Mouse (Mus musculus) heart, adult 8-10 months (tissue): ENCODE measurements around the gene Id1. TPM values are rescaled to one million over a fixed set of nuclear protein-coding genes. Genes with fewer than 3 reads are reported as not detected.

Source experiments
- DNase-seq: peaks from one replicate; pipeline ENCODE4 v3.0.0; 2022; ENCODE audit warnings: low spot score
- total RNA-seq, 4 experiments: library from RNA; stranded (reverse); gene quantifications; 2 replicates each; pipeline ENCODE4 v1.2.4; 2022

Gene Id1
- total RNA-seq, result 10 to 100 TPM; 43.3 to 63.6 (median 58.4) TPM

DNA sequence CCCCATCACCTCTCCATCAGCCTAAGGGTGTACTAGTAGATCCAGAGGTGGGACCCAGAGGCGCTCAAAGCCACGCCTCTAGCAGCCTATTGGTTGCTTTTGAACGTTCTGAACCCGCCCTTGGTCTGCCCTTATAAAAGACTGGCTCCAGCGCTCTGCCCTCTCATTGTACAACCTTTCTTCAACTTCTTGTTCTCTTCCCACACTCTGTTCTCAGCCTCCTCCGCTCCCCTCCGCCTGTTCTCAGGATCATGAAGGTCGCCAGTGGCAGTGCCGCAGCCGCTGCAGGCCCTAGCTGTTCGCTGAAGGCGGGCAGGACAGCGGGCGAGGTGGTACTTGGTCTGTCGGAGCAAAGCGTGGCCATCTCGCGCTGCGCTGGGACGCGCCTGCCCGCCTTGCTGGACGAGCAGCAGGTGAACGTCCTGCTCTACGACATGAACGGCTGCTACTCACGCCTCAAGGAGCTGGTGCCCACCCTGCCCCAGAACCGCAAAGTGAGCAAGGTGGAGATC is at the start of gene Id1:
TSS of gene Id1 (plus strand) at position 162 of the 512 bp plus-strand sequence.
- peak; percentile 95 for DNase-seq

- DNase-seq, result no peak
Measured at GRCm38 (mm10) chr2:152686399-152686798, 49.7 kb upstream of the Id1 start.

DNA sequence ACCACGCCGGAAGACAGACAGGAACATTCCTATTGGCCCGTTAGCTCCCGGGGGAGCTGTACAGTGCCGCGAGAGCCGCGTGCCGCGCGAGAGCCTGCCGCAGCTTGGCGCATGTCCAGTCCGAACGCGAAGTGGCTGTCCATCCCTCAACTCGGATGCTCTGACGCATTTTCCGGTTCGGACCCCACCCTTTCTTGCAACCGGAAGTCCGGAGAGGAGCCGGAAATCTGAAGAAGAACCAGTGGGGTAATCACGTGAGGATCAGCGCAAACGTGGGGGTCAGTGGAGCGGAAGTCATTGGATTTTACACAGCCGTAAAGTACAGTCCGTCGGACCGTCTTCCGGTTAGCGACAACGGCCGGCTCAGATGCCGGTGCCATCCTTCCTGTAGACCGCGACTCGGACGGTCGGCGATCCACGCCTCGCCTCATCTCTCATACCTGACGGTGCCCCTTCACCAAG is 49.2 kb upstream of the Id1 start, which contains the start of gene Mcts2:
TSS of gene Mcts2 (plus strand) at position 230 of the 462 bp plus-strand sequence.
- peak; percentile 90 for DNase-seq

DNA sequence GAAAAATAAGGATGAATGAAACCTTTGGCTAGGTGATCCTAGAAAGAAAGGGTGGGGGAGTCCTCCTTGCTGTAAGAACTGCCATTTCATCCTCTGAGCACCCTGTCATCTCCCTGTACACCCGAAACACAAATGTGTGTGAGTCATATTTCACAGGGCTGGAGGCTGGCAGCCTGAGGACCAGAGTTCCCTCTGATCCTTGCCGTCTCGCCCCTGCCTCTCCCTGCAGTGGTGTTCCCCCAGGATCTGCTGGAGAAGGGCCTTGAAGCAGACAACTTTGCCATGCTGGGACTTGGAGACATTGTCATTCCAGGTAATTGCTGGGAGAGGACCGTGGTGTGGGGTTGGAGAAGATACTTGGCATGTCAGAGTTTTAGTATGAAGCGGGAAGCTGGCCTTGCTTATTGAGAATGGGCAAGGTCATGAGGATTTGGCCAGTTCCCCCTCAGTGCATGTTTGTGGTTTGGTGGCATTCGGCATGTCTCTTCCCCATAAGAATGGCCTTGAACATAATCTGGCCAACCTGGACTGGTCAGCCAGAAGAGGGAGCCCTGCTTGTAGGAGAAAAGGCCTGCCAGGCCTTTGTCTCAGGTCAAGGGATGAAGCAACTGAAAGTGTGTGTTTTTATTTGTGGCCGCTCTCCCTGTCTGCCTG is 44.4 kb upstream of the Id1 start:
- DNase-seq, result no peak

DNA sequence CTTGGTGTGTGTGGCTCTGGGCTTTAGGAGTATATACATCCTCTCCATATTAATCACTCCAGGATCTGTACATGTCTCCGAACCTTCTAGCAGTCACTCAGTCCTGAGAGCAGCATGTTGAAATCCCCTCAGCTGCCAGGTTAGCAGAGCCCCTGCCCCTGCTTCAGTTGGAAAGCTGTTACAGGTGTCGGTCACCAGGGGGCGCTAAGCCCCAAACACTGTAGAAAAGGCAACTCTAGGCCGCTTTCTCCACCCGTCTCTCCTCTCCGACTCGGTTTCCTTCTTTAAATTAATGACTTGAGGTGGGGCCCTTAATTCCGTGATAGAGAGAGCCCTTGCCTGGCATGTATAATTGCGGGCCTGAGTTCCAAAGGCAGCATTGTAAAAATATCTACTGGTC is 42.8 kb upstream of the Id1 start:
- peak; percentile 66 for DNase-seq

GRCm38 (mm10) chr2:152693735-152694134 is 42.3 kb upstream of the Id1 start:
- DNase-seq, result no peak

DNA sequence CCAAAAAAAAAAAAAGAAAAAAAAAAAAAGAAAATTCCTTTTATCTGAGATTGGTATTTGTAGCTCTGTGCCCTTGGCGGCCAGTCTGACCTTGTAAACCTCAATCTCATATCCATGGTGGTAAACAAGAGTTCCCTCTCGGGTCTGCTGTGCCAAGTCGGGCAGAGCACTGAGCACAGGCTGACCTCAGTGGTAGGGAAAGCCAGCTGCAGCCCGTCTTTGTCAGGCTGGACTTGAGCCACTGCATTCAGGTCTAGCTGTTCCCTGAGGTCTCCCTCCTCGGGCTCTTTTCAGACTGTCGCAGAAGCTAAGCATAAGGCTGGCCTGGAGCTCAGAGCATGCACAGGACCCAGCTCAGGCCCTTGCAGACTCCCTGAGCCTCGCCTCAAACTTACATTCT is 41.3 kb upstream of the Id1 start:
- DNase-seq, result no peak

DNA sequence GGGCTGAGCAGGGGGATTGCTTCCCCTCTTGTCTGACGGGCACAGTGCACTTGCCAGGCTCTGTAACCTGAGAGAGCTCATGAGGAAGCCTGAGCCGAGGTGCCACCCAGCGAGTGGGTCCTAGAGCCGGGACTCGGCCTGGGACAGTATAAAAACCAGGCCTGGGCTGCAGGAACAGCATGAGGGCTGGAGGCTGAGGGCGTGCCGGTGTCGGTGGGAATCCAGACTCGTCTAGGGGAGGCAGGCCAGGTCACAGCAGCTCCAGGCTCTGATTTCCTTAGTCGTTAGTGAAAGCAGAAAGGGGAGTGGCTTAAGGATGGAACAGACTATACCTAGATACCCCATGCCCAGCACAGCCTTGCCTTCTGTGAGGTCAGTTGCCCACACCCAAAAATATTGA is 40.0 kb upstream of the Id1 start:
- no peak for DNase-seq

- DNase-seq, result peak; percentile 92
Measured at GRCm38 (mm10) chr2:152696476-152697164, 39.4 kb upstream of the Id1 start.

DNA sequence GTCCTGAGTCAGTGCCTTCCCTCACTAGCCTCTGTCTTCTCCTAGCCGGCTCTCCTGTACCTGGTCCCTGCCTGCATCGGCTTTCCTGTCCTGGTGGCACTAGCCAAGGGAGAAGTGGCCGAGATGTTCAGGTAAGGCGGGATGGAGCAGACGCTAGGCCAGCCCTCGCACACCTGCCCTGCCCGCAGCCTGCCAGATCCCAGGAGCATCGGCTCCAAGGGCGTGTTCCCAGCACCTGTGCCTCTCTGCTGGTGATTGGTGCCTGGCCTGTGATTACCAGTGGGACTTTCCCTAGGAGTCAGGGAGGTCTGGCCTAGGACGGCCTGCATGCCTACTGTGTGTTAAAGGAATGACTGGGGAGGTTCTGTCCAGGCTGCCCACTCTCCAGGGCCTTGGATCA is 35.9 kb upstream of the Id1 start:
- DNase-seq, result no peak

- DNase-seq, result no peak
Measured at GRCm38 (mm10) chr2:152700725-152701124, 35.3 kb upstream of the Id1 start.

GRCm38 (mm10) chr2:152703596-152704255 is 32.3 kb upstream of the Id1 start:
- no peak for DNase-seq

- no peak for DNase-seq
Measured at GRCm38 (mm10) chr2:152704256-152704605, 31.8 kb upstream of the Id1 start.

GRCm38 (mm10) chr2:152704811-152705370 is 31.2 kb upstream of the Id1 start:
- no peak for DNase-seq

DNA sequence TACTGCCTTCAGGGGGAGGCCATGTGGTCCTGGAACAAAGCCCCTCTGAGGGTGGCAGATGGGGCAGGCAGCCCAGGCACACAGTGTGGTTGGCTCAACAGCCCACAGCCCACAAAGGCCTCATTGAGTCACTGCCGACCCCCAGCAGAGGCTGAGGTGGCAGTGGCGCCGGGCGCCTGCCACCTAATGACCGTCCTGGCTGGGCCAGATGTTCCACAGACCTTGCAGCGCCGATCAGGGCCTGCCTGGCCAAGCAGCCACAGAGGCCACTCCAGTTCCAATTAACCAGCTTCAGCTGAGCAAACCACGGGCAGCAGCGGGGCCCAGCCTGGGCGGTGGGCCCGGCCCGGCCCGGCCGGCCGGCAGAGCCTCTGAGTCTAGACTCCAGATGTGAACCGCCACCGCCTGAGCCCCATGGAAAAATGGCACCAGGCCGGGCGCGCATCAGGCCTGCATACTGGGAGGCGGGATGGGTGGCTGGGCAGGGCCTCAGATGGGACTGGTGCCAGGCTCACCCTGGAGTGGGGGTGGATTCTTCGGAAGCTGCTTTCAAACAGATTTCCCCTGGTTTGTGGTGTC is 30.0 kb upstream of the Id1 start:
- peak; percentile 61 for DNase-seq

GRCm38 (mm10) chr2:152707186-152707585 is 28.9 kb upstream of the Id1 start:
- no peak for DNase-seq

DNA sequence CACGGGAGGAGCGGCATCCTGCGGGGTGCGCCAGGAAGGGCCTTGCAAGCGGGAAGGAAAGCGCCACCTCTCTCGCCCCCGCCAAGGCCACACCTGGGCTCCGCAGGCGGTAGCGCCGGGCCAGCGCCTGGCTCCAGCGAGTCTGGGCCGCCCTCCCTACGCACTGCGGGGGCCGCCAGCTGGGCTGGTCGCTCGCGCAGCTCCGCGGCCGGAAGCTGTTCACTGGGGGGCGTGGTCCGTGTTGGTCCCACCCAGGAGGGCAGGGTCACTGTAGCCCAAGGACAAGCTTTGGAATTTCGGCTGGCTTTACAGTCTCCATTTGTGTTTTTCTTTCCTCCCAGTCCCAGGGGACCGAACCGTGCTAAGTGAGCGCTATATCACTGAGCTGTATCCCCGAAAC is 28.4 kb upstream of the Id1 start:
- peak; percentile 95 for DNase-seq

- no peak for DNase-seq
Measured at GRCm38 (mm10) chr2:152709066-152709465, 27.0 kb upstream of the Id1 start.

DNA sequence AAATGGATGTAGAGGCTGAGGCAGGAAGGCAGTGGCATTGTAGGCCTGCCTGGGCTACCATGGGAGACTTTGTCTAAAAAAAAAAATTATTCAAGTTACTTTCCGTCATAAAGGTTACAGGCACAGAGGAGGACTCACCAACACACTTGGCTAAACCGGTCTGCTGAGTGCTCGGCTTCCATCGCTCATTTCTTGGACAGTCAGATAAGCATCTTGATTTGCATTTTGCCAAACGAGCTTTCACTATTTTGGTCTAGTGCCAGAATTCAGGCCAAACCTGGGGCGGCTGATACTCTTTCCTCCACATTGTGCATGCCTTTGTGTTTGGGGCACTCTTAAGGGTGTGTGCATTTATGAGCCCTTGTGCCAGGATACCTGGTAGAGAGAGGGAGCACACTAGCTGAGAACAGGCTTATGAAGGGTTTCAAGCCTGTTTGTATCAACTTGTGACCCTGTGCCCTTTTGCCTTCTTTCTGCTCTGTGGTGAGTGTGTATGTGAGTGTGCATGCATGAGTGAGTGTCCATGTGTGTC is 19.7 kb upstream of the Id1 start:
- no peak for DNase-seq

DNA sequence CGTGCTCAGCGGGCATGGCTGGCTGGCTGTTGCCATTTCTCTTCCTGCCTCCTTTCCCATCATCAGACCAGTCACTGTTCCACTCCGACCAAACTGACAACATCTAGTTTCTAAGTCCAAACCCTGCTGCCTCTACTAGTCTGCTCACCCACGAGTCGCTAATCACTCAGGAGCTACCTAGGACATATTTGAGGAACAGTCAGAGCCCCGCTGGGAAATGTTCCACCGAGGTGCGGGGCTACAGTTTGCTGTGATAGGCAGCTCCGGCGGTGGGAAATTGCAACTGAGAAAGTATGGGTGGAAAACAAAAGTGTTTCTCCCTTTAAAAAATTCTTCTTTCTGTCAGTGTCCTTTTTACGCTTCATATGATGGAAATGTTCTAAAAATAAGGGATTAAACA is 18.4 kb upstream of the Id1 start:
- DNase-seq, result no peak

DNA sequence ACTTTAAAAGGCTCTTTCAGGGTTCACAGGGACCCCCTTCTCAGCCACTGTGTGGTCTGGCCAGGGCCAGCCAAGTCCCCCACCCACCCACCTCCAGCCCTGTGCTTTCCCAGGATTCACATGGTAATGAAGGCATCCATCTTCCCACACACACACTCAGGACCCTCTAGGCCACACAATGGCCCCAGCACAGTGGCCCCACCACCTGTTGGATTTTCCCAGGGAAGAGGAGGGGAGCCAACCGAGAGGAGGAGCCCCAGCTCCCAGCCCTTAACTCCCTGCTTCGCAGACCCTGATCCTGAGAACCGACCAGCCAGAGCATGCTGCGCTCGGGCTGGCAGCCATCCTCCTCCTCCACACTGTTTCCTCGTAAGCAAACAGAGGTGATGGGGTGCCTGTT is 18.0 kb upstream of the Id1 start:
- DNase-seq, result no peak
